Mouse (Mus musculus) MEL (cell line): ENCODE measurements around the gene Fbxw24. TPM values are rescaled to one million over a fixed set of nuclear protein-coding genes. Genes with fewer than 3 reads are reported as not detected.

ENCODE experiments used
- DNase-seq: peaks from one replicate; pipeline ENCODE4 v3.0.0; 2011; ENCODE audit warnings: low read depth, low spot score
- H3K27ac ChIP-seq: 2 replicates; pipeline ENCODE4 v1.5.1; 2012; ENCODE audit warnings: low read depth, mild to moderate bottlenecking, control low read depth, low read length, moderate library complexity; ENCODE audit not compliant: control insufficient read depth
- H3K27me3 ChIP-seq, 2 experiments: fragments of 150-350 bp in 1 of 2; sonication (generic) in 1 of 2; 2 replicates each; pipeline ENCODE4 v1.6.1; 2012; ENCODE audit warnings: low read length in 2 of 2, mild to moderate bottlenecking in 2 of 2, improper control_type of control experiment in 1 of 2, moderate library complexity in 1 of 2; ENCODE audit not compliant: insufficient read depth in 2 of 2, control insufficient read depth in 1 of 2
- H3K36me3 ChIP-seq, 2 experiments: 2 replicates each; pipeline ENCODE4 v1.6.1; 2012 to 2014; ENCODE audit warnings: low read length in 2 of 2, improper control_type of control experiment in 1 of 2, inconsistent platforms in 1 of 2, mild to moderate bottlenecking in 1 of 2; ENCODE audit not compliant: insufficient read depth in 2 of 2, control insufficient read depth in 1 of 2
- H3K4me1 ChIP-seq, 2 experiments: fragments of 150-350 bp in 1 of 2; sonication (generic) in 1 of 2; 2 replicates each; pipeline ENCODE4 v1.6.1; 2012; ENCODE audit warnings: low read length in 2 of 2, improper control_type of control experiment in 1 of 2, mild to moderate bottlenecking in 1 of 2; ENCODE audit not compliant: insufficient read depth in 2 of 2, control insufficient read depth in 1 of 2
- H3K4me3 ChIP-seq, 2 experiments: fragments of 150-350 bp in 1 of 2; sonication (generic) in 1 of 2; 2 replicates each; pipeline ENCODE4 v1.5.1; 2012; ENCODE audit warnings: low read depth in 2 of 2, low read length in 2 of 2, mild to moderate bottlenecking in 2 of 2, moderate library complexity in 2 of 2, control low read depth in 1 of 2, improper control_type of control experiment in 1 of 2; ENCODE audit not compliant: control insufficient read depth in 1 of 2, insufficient read depth in 1 of 2
- H3K79me2 ChIP-seq: 2 replicates; pipeline ENCODE4 v1.6.1; 2012; ENCODE audit warnings: mild to moderate bottlenecking, low read length, moderate library complexity; ENCODE audit not compliant: control insufficient read depth, poor library complexity, insufficient read depth
- H3K9ac ChIP-seq: 2 replicates; pipeline ENCODE4 v1.6.1; 2012; ENCODE audit warnings: low read depth, mild to moderate bottlenecking, control low read depth, low read length, moderate library complexity; ENCODE audit not compliant: control insufficient read depth, poor library complexity, severe bottlenecking
- H3K9me3 ChIP-seq: fragments of 150-350 bp; sonication (generic); replicated peaks from 2 replicates; pipeline ENCODE4 v1.6.1; 2012; ENCODE audit warnings: mild to moderate bottlenecking, low read length, improper control_type of control experiment, moderate library complexity; ENCODE audit not compliant: insufficient read depth
- BHLHE40 ChIP-seq: IDR thresholded peaks from 2 replicates; pipeline ENCODE4 v1.6.1; 2012; ENCODE audit warnings: low read depth, mild to moderate bottlenecking, inconsistent platforms, low read length, improper control_type of control experiment, borderline replicate concordance
- CTCF ChIP-seq, 3 experiments: IDR thresholded peaks in 2 of 3; conservative IDR thresholded peaks in 1 of 3; 2 replicates each; pipeline ENCODE4 v1.5.1; 2011 to 2012; ENCODE audit warnings: low read length in 3 of 3, low read depth in 2 of 3, mild to moderate bottlenecking in 2 of 3, improper control_type of control experiment in 1 of 3, inconsistent platforms in 1 of 3, mixed read lengths in 1 of 3, moderate library complexity in 1 of 3; ENCODE audit not compliant: control insufficient read depth in 1 of 3, insufficient read depth in 1 of 3, poor library complexity in 1 of 3, severe bottlenecking in 1 of 3
- MYB ChIP-seq: IDR thresholded peaks from 2 replicates; pipeline ENCODE4 v1.6.1; 2011; ENCODE audit warnings: mild to moderate bottlenecking, low read depth, low read length, improper control_type of control experiment
- MYC ChIP-seq: IDR thresholded peaks from 2 replicates; pipeline ENCODE4 v1.6.1; 2011; ENCODE audit warnings: low read depth, mild to moderate bottlenecking, low read length, improper control_type of control experiment, moderate library complexity
- NELFE ChIP-seq: IDR thresholded peaks from 2 replicates; pipeline ENCODE4 v1.6.1; 2011; ENCODE audit warnings: low read depth, low read length, improper control_type of control experiment
- NRF1 ChIP-seq: IDR thresholded peaks from 2 replicates; pipeline ENCODE4 v1.6.1; 2014; ENCODE audit warnings: low read depth, mild to moderate bottlenecking, inconsistent platforms, low read length, improper control_type of control experiment, moderate library complexity; ENCODE audit not compliant: poor library complexity, insufficient read depth, severe bottlenecking
- RAD21 ChIP-seq: IDR thresholded peaks from 2 replicates; pipeline ENCODE4 v1.6.1; 2011; ENCODE audit warnings: mild to moderate bottlenecking, low read depth, low read length, improper control_type of control experiment
- SIN3A ChIP-seq: IDR thresholded peaks from 2 replicates; pipeline ENCODE4 v1.6.1; 2012; ENCODE audit warnings: low read length, improper control_type of control experiment, inconsistent platforms
- SMC3 ChIP-seq: IDR thresholded peaks from 2 replicates; pipeline ENCODE4 v1.6.1; 2011; ENCODE audit warnings: low read depth, low read length, improper control_type of control experiment
- TAL1 ChIP-seq: IDR thresholded peaks from 2 replicates; pipeline ENCODE4 v1.6.1; 2012; ENCODE audit warnings: mild to moderate bottlenecking, inconsistent platforms, low read length, moderate library complexity, mixed read lengths
- TBP ChIP-seq: IDR thresholded peaks from 2 replicates; pipeline ENCODE4 v1.8.0; 2011; ENCODE audit warnings: low read depth, low read length, improper control_type of control experiment
- TCF12 ChIP-seq: IDR thresholded peaks from 2 replicates; pipeline ENCODE4 v1.6.1; 2014; ENCODE audit warnings: low read depth, mild to moderate bottlenecking, inconsistent platforms, low read length, improper control_type of control experiment, moderate library complexity
- USF2 ChIP-seq, 2 experiments: IDR thresholded peaks; 2 replicates each; pipeline ENCODE4 v1.6.1; 2011 to 2012; ENCODE audit warnings: improper control_type of control experiment in 2 of 2, low read length in 2 of 2, borderline replicate concordance in 1 of 2, inconsistent platforms in 1 of 2, low read depth in 1 of 2, mild to moderate bottlenecking in 1 of 2; ENCODE audit not compliant: insufficient read depth in 1 of 2
- ZC3H11A ChIP-seq: IDR thresholded peaks from 2 replicates; pipeline ENCODE4 v1.6.1; 2012; ENCODE audit warnings: low read depth, mild to moderate bottlenecking, inconsistent platforms, low read length, improper control_type of control experiment
- polyA plus RNA-seq, 2 experiments: library from polyadenylated mRNA; stranded (reverse) in 1 of 2; unstranded in 1 of 2; fragments of >175 nt in 1 of 2; fragments of >200 nt in 1 of 2; gene quantifications; 2 replicates each; pipeline versions ENCODE4 v1.2.1 to v1.2.4; 2012; ENCODE audit warnings: low replicate concordance in 2 of 2, low read depth in 1 of 2; ENCODE audit not compliant: insufficient read length in 2 of 2, insufficient read depth in 1 of 2, missing spikeins in 1 of 2
- total RNA-seq: library from RNA; depleted of rRNA; stranded (reverse); fragments of 300-350 nt; gene quantifications from 2 replicates; pipeline ENCODE4 v1.2.3, GENCODE M21; 2012; rRNA removed

Gene Fbxw24
- total and polyA plus RNA-seq, 3 experiments, result not detected

- H3K4me1 ChIP-seq, result no peaks in the 10 kb centered on the region
- H3K27me3 ChIP-seq, result no peaks in the 10 kb centered on the region
- no peaks in the 10 kb centered on the region for H3K36me3 ChIP-seq
- no peaks in the 10 kb centered on the region for H3K79me2 ChIP-seq
- no peak overlapping the region for H3K27ac ChIP-seq
- H3K4me3 ChIP-seq, result no peak overlapping the region
- H3K9ac ChIP-seq, result no peak overlapping the region
- H3K9me3 ChIP-seq, result no peaks in the 10 kb centered on the region
- no peak for TF ChIP-seq MYB
- TF ChIP-seq SIN3A, result no peak
- no peak for TF ChIP-seq SMC3
- no peak for TF ChIP-seq USF2 (IDR thresholded peaks at IDR 0.05; ENCODE audit: borderline replicate concordance in 1 of 2, insufficient read depth in 1 of 2, low read depth in 1 of 2, low read length in 2 of 2)
- TF ChIP-seq MYC, result no peak
- TF ChIP-seq TCF12, result no peak
- TF ChIP-seq RAD21, result no peak
- TF ChIP-seq CTCF (IDR thresholded peaks at IDR 0.05 in 2 of 3, conservative IDR thresholded peaks at IDR 0.05 in 1 of 3; ENCODE audit: control insufficient read depth in 1 of 3, insufficient read depth in 1 of 3, low read depth in 2 of 3, low read length in 3 of 3, poor library complexity in 1 of 3, severe bottlenecking in 1 of 3), result no peak
- TF ChIP-seq ZC3H11A, result no peak
- TF ChIP-seq NELFE, result no peak
- no peak for TF ChIP-seq BHLHE40
- TF ChIP-seq TAL1, result no peak
- TF ChIP-seq TBP, result no peak
- no peak for TF ChIP-seq NRF1
- DNase-seq, result no peak
Measured at GRCm38 (mm10) chr9:109552483-109552882, 73.4 kb downstream of the Fbxw24 start.

Other genes starting within 250 kb of the Fbxw24 start
- gene Fbxw22, start 221.8 kb downstream of the Fbxw24 start, total RNA-seq, result not detected in 2 replicates
- gene Fbxw22, start 221.8 kb downstream of the Fbxw24 start, polyA plus RNA-seq, result not detected
- gene Fbxw16, start 176.9 kb downstream of the Fbxw24 start, total RNA-seq, result not detected in 2 replicates
- gene Fbxw16, start 176.9 kb downstream of the Fbxw24 start, polyA plus RNA-seq, result not detected
- gene Fbxw19, start 130.2 kb downstream of the Fbxw24 start, total RNA-seq, result not detected in 2 replicates
- not detected for gene Fbxw19, start 130.2 kb downstream of the Fbxw24 start, polyA plus RNA-seq
- gene Fbxw15, start 57.8 kb downstream of the Fbxw24 start, total RNA-seq, result not detected in 2 replicates
- gene Fbxw15, start 57.8 kb downstream of the Fbxw24 start, polyA plus RNA-seq, result not detected
- not detected in 2 replicates for gene Fbxw25, start 38.6 kb upstream of the Fbxw24 start, total RNA-seq
- gene Fbxw25, start 38.6 kb upstream of the Fbxw24 start, polyA plus RNA-seq, result not detected
- gene Fbxw18, start 76.6 kb upstream of the Fbxw24 start, total RNA-seq, result not detected in 2 replicates
- gene Fbxw18, start 76.6 kb upstream of the Fbxw24 start, polyA plus RNA-seq, result not detected
- not detected in 2 replicates for gene Fbxw26, start 120.0 kb upstream of the Fbxw24 start, total RNA-seq
- not detected for gene Fbxw26, start 120.0 kb upstream of the Fbxw24 start, polyA plus RNA-seq
- not detected in 2 replicates for gene Fbxw27, start 164.6 kb upstream of the Fbxw24 start, total RNA-seq
- not detected for gene Fbxw27, start 164.6 kb upstream of the Fbxw24 start, polyA plus RNA-seq
- not detected in 2 replicates for gene Spink8, start 186.2 kb upstream of the Fbxw24 start, total RNA-seq
- gene Spink8, start 186.2 kb upstream of the Fbxw24 start, polyA plus RNA-seq, result not detected
- 75.9 and 98.2 TPM in 2 replicates for gene Nme6, start 206.7 kb upstream of the Fbxw24 start, total RNA-seq
- gene Nme6, start 206.7 kb upstream of the Fbxw24 start, polyA plus RNA-seq, result 10 to 100 TPM in 1 of 2 experiments, not detected in 1; 84.1 TPM
- gene Camp, start 223.6 kb upstream of the Fbxw24 start, total RNA-seq, result not detected in 2 replicates
- gene Camp, start 223.6 kb upstream of the Fbxw24 start, polyA plus RNA-seq, result under 1 TPM in 1 of 2 experiments, not detected in 1; 0.13 TPM
- 50.6 and 67.4 TPM in 2 replicates for gene Cdc25a, start 249.5 kb upstream of the Fbxw24 start, total RNA-seq
- 10 to 100 TPM; 67.2 to 79.4 TPM for gene Cdc25a, start 249.5 kb upstream of the Fbxw24 start, polyA plus RNA-seq